21 mouse cellular contexts compared by ENCODE assay signal in genomic region chr3:65464769-65465168, GRCm38 (mm10).
"Had no signal": no experiment of that assay in that cellular context is flagged by ENCODE, and none has a peak within 500 bp of the region (broad histone marks: within the 10 kb centered on the region; RNA-seq: fewer than 3 reads in every experiment).

No protein-coding gene starts in this region.

- H3K9me3 ChIP-seq: intestine, embryonic 15.5 days; kidney, embryonic 15.5 days; liver, embryonic 13.5 days; neural tube, embryonic 12.5 days; neural tube, embryonic 15.5 days had no signal

- H3K4me2 ChIP-seq: intestine, embryonic 15.5 days; kidney, embryonic 15.5 days; liver, embryonic 13.5 days; midbrain, embryonic 11.5 days; neural tube, embryonic 12.5 days; neural tube, embryonic 15.5 days had no signal

- H3K27ac ChIP-seq: intestine, embryonic 15.5 days; kidney, embryonic 15.5 days; left cerebral cortex, adult 2 months; liver, embryonic 13.5 days; macrophage; neural tube, embryonic 12.5 days; neural tube, embryonic 15.5 days; stomach, postnatal 0 days had no signal

- ATAC-seq: intestine, embryonic 15.5 days had no signal

- H3K4me3 ChIP-seq: intestine, embryonic 15.5 days; kidney, embryonic 15.5 days; left cerebral cortex, adult 2 months; liver, embryonic 13.5 days; neural tube, embryonic 12.5 days; neural tube, embryonic 15.5 days had no signal

- H3K36me3 ChIP-seq: intestine, embryonic 15.5 days; kidney, embryonic 15.5 days; liver, embryonic 13.5 days; neural tube, embryonic 12.5 days; neural tube, embryonic 15.5 days had no signal

- H3K9ac ChIP-seq: intestine, embryonic 15.5 days; kidney, embryonic 15.5 days; liver, embryonic 13.5 days; neural tube, embryonic 12.5 days; neural tube, embryonic 15.5 days had no signal

- H3K27me3 ChIP-seq: intestine, embryonic 15.5 days; kidney, embryonic 15.5 days; liver, embryonic 13.5 days; neural tube, embryonic 12.5 days; neural tube, embryonic 15.5 days had no signal

- DNase-seq: kidney, adult 11 months; kidney, adult 8-10 months; kidney, postnatal 10 days; kidney, postnatal 36 days; layer of hippocampus, postnatal 36 days; liver, embryonic 13.5 days; midbrain, embryonic 14.5 days; right cerebral cortex, adult 18-20 months; right cerebral cortex, postnatal 14 days; right cerebral cortex, postnatal 4 days; thymus, adult 2 months; thymus, postnatal 14 days; thymus, postnatal 4 days had no signal

- H3K4me1 ChIP-seq: intestine, embryonic 15.5 days; liver, embryonic 13.5 days; neural tube, embryonic 12.5 days had no signal
